Mouse (Mus musculus) 3134 (cell line): ENCODE results near the gene Samm50.

Experiments used
- DNase-seq: peaks from one replicate; pipeline ENCODE4 v3.0.0-alpha.2; 2011; ENCODE audit warnings: low spot score; ENCODE audit not compliant: insufficient read length; ENCODE audit errors: extremely low read depth

The Samm50 gene

DNA sequence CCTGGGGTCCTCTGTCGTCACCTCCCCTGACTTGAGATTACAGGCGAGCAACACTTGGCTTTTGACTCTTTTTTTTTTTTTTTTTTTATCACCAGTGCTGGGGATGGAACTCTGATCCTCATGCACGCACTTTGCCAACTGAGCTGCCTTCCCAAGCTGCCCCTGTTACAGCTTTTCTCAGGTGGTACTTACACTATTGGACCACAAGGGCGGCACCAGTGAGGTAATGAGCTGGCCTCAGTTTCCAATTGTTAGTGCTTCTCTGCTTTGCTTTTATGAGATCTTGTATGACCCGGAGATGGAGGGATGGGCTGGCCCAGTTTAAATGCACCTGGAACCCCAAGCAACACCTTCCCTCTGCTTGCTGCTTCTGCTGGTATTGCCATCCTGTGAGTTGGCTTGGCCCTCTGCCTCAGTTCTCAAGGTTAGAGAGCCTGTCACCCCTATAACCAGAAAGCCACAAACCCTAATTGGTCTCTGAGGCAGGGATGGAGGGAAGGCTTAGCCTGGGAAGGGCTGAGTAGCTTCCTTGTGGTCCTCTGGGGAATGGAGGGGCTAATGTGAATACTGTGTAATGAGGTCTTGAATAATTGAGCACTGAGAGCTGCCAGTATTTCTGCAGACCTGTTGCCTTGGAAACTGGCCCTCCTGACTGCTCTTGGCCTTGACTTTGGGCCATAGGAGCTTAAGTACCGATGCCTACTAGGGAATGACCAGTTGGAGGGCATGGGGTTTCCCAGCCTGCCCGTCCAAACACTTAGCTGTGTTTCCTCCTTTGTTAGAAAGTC, 42.9 kb downstream of the Samm50 start:
- DNase-seq, result no peak

GRCm38 (mm10) chr15:84235646-84236045, 43.6 kb downstream of the Samm50 start:
- peak; percentile 84 for DNase-seq

- DNase-seq, result no peak
Observed at GRCm38 (mm10) chr15:84238552-84238951, 46.5 kb downstream of the Samm50 start.

DNA sequence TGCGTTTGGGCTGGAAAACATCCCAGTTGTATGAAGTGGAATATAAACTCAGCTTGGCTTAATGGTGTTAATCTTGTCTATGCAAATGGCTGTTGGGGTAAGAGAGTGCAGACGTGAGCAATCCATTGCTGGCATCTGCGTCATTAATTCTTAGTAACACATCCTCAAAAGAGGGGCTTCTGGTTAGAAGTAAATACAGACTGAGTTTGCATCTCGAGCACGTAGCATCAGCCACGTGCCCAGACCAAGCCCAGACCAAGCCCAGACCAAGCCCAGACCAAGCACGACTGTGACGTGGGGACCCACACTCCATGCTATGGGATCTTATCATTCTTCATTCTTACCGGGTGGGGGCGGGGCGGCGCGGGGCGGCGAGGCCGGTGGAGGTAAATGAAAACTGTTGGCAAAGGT, 47.0 kb downstream of the Samm50 start:
- no peak for DNase-seq

DNA sequence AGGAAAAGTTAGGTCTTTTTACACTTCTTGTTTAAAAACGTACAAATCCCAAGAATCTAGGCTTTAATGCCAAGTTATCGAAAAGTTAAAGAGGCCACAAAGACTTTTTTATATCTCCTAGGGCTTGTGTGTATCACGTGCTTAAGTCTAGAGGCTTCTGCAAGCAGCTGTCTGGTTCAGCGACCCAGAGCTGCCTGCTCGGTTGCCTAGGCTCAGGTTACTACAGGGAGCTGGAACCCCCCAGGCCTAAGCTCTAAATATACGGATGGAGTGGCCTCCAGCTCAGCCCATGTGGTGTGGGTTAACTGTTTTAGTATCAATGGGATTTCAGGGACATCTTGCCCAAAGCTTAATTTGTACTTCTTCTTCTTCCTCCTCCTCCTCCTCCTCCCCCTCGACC, 49.5 kb downstream of the Samm50 start:
- DNase-seq, result no peak

GRCm38 (mm10) chr15:84245104-84245503, 53.1 kb downstream of the Samm50 start:
- no peak for DNase-seq

GRCm38 (mm10) chr15:84246195-84246594, 54.2 kb downstream of the Samm50 start:
- DNase-seq, result no peak

DNA sequence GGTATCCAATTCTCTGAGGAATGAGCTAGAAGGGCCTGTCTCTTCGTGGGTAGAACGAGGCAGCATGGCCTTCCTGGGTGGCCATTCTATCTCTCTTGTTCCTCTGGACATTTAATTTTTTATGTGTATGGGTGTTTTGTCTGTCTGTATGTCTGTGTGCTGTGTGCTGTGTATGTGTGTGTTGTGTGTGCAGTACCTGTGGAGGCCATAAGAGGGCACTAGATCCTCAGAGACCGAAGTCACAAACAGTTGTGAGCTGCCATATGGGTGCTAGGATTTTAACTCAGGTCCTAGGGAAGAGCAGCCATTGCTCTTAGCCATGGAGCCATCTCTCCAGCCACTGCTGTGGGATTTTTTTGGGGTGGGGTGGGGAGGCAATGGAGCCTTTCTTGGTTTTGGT, 55.3 kb downstream of the Samm50 start:
- DNase-seq, result no peak

GRCm38 (mm10) chr15:84251227-84251626, 59.2 kb downstream of the Samm50 start:
- no peak for DNase-seq

DNA sequence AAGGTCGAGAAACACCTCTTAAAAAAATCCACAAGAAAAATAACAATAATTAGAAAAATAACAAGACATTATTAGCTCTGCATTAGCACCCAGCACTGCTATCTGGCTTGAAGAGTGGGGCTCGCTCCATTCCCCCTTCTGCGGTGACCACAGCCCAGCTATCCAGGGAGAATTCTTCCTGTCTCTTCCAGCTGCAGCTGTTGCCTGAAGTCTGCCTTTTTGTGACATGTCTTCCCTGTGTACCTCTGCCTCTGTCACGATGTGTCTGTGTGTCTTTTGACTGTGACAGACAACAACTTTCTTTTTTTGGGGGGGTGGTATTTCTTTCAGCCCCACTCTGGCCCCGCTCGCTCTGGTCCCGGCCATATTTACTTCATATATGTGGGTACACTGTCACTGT, 60.6 kb downstream of the Samm50 start:
- no peak for DNase-seq

DNA sequence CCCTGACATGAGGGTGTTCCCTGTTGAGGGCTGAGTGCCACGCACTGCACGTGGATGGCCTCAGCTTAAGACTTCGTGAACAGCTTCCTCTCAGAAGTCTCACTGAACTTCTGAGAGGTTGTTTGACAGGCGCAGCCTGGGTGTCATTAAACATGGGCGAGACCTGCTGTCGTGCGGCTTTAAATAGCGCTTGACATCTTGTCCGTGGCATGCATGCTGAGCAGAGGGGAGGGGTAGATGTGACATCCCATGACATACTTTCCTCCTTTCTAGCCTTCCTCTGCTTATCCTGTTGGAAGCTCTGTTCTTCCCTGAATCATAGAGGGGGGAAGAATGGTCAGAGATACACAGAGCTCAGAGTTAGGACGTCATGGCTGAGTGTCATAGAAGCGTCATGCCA, 61.7 kb downstream of the Samm50 start:
- DNase-seq, result no peak

DNA sequence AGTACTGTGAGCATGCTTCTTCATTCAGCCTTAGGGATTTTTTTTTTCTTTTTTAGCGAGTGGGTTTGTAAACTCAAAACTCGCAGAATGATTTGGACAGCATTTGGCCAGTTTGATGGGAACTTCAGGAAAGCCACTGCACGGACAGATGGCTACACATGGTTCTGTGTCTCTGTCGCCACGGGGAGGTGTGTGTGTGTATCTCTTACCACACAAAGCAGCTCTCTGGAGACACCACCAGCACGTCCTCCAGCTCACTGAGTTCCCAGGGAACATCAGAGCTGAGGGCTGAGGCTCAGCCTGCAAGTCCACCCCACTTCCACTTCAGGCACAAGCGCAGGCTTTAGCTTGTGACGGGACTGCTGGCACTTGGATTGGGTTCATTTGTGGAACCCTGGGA, 62.3 kb downstream of the Samm50 start:
- DNase-seq, result no peak

- no peak for DNase-seq
Observed at GRCm38 (mm10) chr15:84256254-84256850, 64.3 kb downstream of the Samm50 start.

GRCm38 (mm10) chr15:84256864-84257263, 64.8 kb downstream of the Samm50 start:
- DNase-seq, result no peak

DNA sequence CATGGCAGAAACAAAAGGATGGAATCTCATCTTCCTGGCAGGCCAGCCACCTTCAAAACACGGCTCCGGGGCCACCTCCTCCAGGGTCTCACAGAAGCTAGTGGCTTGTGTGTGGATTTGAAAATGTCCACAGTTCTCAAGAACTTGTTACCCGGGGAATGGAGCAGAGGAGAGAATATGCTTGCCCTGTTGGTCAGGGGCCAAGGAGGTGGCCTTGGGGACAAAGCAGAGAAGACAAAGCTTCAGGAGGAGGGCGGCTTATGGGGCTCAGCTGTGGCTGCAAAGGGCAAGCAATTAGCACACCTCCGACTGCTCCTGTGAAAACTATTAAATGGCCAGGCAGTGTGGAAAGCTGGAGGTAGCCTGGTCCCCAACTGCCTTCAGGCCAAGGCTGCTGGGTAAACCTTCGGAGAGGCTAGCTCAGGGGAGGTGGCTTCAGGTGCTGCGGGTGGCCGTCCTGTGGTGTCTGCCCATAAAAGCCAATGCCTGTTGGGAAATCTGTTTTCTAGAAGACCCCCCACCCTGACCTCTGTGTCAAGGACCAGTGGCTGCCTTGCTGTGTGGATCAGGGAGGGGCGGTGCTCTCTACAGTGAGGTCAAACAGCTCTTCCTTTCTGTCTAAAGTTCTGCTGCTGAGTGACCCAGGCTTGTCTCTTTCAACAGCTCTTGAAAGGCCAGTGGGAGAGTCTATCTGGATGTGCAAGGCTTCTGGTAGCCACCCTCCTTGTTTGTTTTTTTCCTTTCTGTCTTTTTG, 66.7 kb downstream of the Samm50 start:
- peak; percentile 44 for DNase-seq

- no peak for DNase-seq
Observed at GRCm38 (mm10) chr15:84260123-84260822, 68.2 kb downstream of the Samm50 start.

DNA sequence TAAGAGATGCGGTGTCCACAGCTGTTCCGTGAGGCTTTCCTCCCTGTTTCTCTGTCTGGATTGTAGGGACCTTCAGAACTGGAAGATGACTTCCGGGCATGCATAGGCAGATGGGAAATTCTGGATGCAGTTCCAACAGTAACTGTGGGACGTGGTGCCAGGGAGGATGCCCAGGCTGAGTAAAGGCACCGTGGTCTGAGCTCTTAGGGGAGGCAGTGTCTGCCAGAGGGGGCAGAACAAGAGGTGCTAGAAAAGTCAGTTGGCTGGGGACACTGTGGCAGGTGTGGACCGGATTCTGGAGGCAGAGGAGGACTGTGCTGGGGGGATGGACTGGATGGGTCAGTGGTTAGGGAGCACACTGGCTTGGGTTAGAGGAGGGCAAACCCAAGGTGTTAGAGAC, 70.6 kb downstream of the Samm50 start:
- DNase-seq, result no peak

- DNase-seq, result no peak
Observed at GRCm38 (mm10) chr15:84263573-84263972, 71.5 kb downstream of the Samm50 start.

- DNase-seq, result no peak
Observed at GRCm38 (mm10) chr15:84265141-84265540, 73.1 kb downstream of the Samm50 start.

DNA sequence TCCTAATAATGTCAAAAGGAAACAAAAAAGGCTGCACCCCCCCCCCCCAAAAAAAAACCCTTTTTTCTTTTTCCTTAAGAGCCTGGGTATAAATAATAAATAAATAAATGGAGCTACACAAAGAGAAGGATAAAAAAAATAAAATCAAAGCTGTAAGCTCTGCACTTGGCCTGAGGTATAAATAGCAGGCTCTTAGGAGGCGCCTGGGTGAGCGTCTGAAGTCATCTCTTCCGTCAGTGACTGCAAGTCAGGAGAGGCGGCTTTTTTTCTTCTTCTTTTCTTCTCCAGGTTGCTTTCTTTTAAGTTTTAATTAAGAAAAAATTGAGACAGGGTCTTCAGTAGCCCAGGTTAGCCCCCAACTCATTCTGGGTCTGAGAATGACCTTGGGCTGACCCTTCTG, 74.2 kb downstream of the Samm50 start:
- DNase-seq, result no peak
